Mouse (Mus musculus) stomach, embryonic 14.5 days (tissue): ENCODE measurements around the gene Grik1. TPM values are rescaled to one million over a fixed set of nuclear protein-coding genes. Genes with fewer than 3 reads are reported as not detected.

ENCODE experiments used
- ATAC-seq: fragments of 200-750 bp; cut with Nextera tagmentation; 2 replicates; pipeline ENCODE4 v1.8.0; 2017; ENCODE audit warnings: low read depth, moderate TSS enrichment; ENCODE audit not compliant: insufficient number of reproducible peaks, insufficient read depth, low FRiP score
- H3K27ac ChIP-seq: fragments of 300-500 bp; sonication (generic); 2 replicates; pipeline ENCODE4 v1.5.1; 2014; ENCODE audit warnings: mild to moderate bottlenecking, low read length, moderate library complexity, mixed read lengths
- H3K27me3 ChIP-seq: fragments of 300-500 bp; sonication (generic); 2 replicates; pipeline ENCODE4 v1.6.1; 2014; ENCODE audit warnings: low read length, control low read depth, mixed read lengths; ENCODE audit not compliant: control insufficient read depth, insufficient read depth
- H3K36me3 ChIP-seq: fragments of 300-500 bp; sonication (generic); 2 replicates; pipeline ENCODE4 v1.6.1; 2014; ENCODE audit warnings: mild to moderate bottlenecking, control low read depth, low read length, moderate library complexity, mixed read lengths; ENCODE audit not compliant: control insufficient read depth, insufficient read depth
- H3K4me1 ChIP-seq: fragments of 300-500 bp; sonication (generic); 2 replicates; pipeline ENCODE4 v1.6.1; 2014; ENCODE audit warnings: low read length, control low read depth, mixed read lengths; ENCODE audit not compliant: control insufficient read depth, insufficient read depth
- H3K4me2 ChIP-seq: fragments of 300-500 bp; sonication (generic); replicated peaks from 2 replicates; pipeline ENCODE4 v1.6.1; 2014; ENCODE audit warnings: low read depth, low read length, control low read depth
- H3K4me3 ChIP-seq: fragments of 300-500 bp; sonication (generic); 2 replicates; pipeline ENCODE4 v1.5.1; 2014; ENCODE audit warnings: low read depth, low read length, control low read depth
- H3K9ac ChIP-seq: fragments of 300-500 bp; sonication (generic); replicated peaks from 2 replicates; pipeline ENCODE4 v1.6.1; 2014; ENCODE audit warnings: low read depth, mild to moderate bottlenecking, control low read depth, low read length, moderate library complexity, mixed read lengths
- H3K9me3 ChIP-seq: fragments of 300-500 bp; sonication (generic); 2 replicates; pipeline ENCODE4 v1.6.1; 2016; ENCODE audit warnings: low read depth, low read length, control low read depth; ENCODE audit not compliant: control insufficient read depth
- WGBS: fragments of 180-500 bp; shearing (Covaris S2); extraction: QIAGEN DNeasy Blood & Tissue Kit; methylation state at CpG from one replicate; pipeline ENCODE4 v1.1.7; 2014; 5-methylcytosine and 5-hydroxymethylcytosine counted together
- polyA plus RNA-seq: library from polyadenylated mRNA; unstranded; fragments of >200 nt; fragmentation: Nextera tagmentation; extraction: Ambion mirVana; gene quantifications from 2 replicates; pipeline ENCODE4 v1.2.1, GENCODE M21; 2014

Grik1 gene
- polyA plus RNA-seq, 1 experiment from 2014 or later = 5.1 TPM

DNA sequence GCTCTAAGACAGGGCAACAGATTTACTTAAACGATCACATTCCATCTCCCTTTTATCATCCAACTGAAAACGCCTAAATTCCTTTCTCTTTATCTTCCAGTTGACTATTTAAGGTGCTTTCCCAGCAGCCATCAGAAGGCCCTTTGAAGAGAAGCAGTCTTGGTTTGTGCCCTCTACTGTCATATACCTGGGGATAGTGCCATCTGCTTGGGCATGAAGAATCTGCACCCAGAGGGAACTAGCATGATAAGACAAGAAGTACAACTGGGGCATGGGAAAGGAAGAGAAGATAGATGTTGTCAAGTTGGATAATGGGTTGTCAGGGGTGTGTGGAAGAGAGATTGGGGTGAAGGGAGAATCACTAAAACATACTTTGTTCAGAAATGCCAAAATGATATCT lies 157.1 kb downstream of the Grik1 start:
- Histone ChIP-seq H3K9ac (no peak overlapping the region), H3K27ac (no peak overlapping the region), H3K36me3 (no peaks in the 10 kb centered on the region), H3K27me3 (no peaks in the 10 kb centered on the region), H3K4me2 (no peak overlapping the region), H3K4me3 (no peak overlapping the region), H3K9me3 (no peaks in the 10 kb centered on the region), H3K4me1 (no peaks in the 10 kb centered on the region)
- ATAC-seq = no peak
- WGBS = 53% methylated on average over 2 of the region's 2 CpGs

DNA sequence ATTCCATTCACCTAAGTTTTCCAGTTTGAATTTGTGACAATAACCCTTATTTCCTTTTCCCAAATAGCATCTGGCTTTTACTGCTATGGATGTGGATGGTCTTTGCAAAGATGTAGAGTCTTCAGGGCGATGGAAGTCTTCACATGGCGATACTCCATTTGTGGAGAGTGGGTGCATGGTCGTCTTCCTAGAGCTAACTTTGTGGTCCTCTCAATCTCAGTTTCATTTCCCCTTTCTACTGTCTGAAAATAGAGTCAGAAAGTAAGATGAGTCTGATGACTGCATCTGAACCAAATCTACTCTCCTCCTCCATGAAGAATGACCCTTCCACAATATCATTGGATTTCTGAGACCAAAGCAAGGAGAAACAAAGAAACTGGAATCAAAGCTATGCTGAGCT lies 159.0 kb downstream of the Grik1 start:
- Histone ChIP-seq H3K9me3 (no peaks in the 10 kb centered on the region), H3K4me2 (no peak overlapping the region), H3K36me3 (no peaks in the 10 kb centered on the region), H3K27me3 (no peaks in the 10 kb centered on the region), H3K27ac (no peak overlapping the region), H3K4me1 (no peaks in the 10 kb centered on the region), H3K9ac (no peak overlapping the region), H3K4me3 (no peak overlapping the region)
- WGBS = 81% methylated on average over 3 of the region's 3 CpGs
- ATAC-seq = no peak

DNA sequence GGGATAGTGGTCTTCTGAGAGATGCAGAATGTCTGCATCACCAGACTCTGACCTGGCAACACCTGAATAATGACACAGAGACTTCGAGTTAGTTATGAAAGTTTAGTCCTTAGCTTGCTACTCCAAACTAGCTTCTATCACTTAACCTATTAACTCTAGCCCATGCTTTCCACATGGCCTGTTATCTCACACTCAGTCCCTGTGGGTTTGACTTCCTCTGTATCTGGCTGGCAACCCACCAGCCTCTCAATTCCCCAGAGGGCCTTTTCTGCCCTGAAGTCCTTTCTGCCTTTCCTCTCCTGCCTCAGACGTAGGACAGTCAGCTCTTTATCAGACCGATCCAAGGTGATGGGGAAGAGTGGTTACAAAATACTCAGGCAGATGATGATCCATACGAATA lies 165.0 kb downstream of the Grik1 start:
- 77% methylated on average over 4 of the region's 4 CpGs for whole genome bisulfite sequencing

DNA sequence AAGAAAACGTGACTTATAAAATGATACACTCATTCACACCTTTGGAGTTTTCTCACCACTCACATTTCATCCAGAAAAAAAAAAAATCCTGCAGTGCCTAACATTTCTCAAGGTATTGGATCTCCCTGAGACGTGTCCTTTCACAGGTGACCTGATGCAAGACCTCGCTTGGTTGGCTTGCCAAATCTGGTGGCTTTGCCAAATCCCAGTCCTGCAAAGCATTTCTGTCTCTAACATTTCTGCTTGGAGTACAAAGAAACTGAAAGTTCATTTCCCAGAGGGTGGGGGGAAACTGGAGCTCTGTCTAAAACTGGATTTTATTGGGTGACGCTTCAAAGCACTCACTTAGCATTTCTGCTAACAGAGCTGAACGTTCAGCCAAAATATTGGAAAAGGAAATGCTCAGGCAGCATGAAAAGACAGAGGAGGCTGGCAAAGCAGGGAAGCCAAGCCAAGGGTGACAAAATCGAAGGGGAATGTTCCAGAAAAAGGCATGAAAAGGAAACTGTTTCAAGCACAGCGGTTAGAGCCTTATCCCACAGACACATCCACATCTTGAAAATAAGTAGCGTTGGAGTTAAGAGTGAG lies 177.4 kb downstream of the Grik1 start:
- no peaks in the 10 kb centered on the region for H3K36me3 ChIP-seq
- WGBS = 76% methylated on average over 8 of the region's 8 CpGs
- H3K27me3 ChIP-seq = no peaks in the 10 kb centered on the region
- H3K27ac ChIP-seq = no peak overlapping the region
- no peak overlapping the region for H3K9ac ChIP-seq
- no peaks in the 10 kb centered on the region for H3K9me3 ChIP-seq
- no peak for ATAC-seq
- no peaks in the 10 kb centered on the region for H3K4me1 ChIP-seq
- no peak overlapping the region for H3K4me3 ChIP-seq
- H3K4me2 ChIP-seq = no peak overlapping the region

More for the DNA sequence above, 165.0 kb downstream of the Grik1 start:
- Histone ChIP-seq H3K9me3 (no peaks in the 10 kb centered on the region), H3K27ac (no peak overlapping the region), H3K27me3 (no peaks in the 10 kb centered on the region), H3K4me2 (no peak overlapping the region), H3K9ac (no peak overlapping the region), H3K4me1 (no peaks in the 10 kb centered on the region), H3K4me3 (no peak overlapping the region), H3K36me3 (no peaks in the 10 kb centered on the region)
- ATAC-seq = no peak

DNA sequence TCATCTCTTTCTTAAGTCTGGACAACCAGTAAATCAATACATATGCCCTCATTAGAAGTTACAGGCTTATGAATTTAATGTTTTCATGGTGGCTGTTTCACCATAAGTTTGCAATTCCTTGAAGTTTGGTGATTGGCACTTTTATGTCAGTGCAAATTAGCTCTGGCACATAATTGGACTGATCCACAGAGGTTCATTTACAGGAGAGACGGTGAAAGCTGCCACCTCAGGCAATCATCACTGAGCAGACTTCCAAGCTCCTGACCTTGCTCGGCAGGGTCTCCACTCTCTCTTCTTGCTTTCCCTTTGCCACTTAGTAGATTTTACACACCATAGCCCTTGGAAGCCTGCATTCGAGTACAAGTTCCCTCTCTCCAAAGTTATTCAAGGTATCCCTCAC lies 178.6 kb downstream of the Grik1 start:
- no peaks in the 10 kb centered on the region for H3K27me3 ChIP-seq
- no peak overlapping the region for H3K27ac ChIP-seq
- no peak overlapping the region for H3K4me2 ChIP-seq
- H3K9me3 ChIP-seq = no peaks in the 10 kb centered on the region
- no peak for ATAC-seq
- no peak overlapping the region for H3K9ac ChIP-seq
- no peaks in the 10 kb centered on the region for H3K36me3 ChIP-seq
- 67% methylated on average over 3 of the region's 3 CpGs for WGBS
- no peaks in the 10 kb centered on the region for H3K4me1 ChIP-seq
- no peak overlapping the region for H3K4me3 ChIP-seq

DNA sequence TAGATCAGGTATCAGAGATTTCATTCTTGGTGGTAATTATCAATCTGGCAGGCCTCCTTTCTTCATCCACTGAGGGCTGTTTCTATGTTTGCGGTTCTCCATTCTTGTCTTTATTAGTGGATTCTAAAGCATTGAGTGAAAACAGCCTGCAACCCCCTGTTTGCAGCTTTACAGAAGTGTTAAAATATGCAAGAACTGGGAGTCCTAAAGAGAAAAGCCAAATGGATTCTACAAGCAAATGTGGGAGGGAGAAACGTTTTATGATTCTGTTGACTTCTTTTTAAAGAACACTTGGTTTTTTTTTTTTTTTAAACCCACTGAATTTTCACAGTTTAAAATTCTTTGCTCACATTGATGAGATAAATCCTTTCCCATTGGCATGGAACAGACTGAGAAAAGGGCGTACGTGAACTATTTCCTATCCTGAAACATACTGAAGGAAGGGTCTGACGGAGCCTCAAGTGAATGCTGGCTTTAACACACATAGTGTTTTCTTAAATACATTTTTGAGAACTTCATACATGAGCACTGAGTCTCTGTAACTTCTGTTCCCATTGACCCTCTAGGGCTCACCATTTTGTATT lies 195.8 kb downstream of the Grik1 start:
- H3K4me1 ChIP-seq = no peaks in the 10 kb centered on the region
- no peak overlapping the region for H3K9ac ChIP-seq
- H3K9me3 ChIP-seq = no peaks in the 10 kb centered on the region
- no peak for ATAC-seq
- H3K36me3 ChIP-seq = no peaks in the 10 kb centered on the region
- H3K4me2 ChIP-seq = no peak overlapping the region
- H3K4me3 ChIP-seq = no peak overlapping the region
- 69% methylated on average over 5 of the region's 5 CpGs for WGBS
- H3K27me3 ChIP-seq = no peaks in the 10 kb centered on the region
- no peak overlapping the region for H3K27ac ChIP-seq

DNA sequence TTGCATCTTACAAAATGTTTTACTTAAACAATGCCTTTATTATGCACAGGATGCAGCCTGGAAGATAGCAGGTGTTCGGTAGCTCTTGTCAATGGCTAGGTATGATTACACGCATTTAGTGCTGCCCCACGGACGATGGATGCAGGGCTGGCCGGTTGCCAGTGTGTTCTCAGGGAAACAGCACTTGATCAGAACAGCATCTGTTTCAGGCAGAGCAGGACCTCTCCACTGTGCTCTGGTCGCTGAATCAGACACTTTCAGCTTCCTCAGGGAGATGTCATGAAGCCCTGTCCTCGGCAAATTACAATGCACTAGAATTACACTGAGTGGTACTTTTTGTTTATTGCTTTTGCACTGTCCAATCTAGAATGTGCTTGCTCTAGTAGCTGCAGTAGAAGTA lies 202.8 kb downstream of the Grik1 start:
- no peak for ATAC-seq
- H3K4me3 ChIP-seq = no peak overlapping the region
- WGBS = 63% methylated on average over 7 of the region's 7 CpGs

DNA sequence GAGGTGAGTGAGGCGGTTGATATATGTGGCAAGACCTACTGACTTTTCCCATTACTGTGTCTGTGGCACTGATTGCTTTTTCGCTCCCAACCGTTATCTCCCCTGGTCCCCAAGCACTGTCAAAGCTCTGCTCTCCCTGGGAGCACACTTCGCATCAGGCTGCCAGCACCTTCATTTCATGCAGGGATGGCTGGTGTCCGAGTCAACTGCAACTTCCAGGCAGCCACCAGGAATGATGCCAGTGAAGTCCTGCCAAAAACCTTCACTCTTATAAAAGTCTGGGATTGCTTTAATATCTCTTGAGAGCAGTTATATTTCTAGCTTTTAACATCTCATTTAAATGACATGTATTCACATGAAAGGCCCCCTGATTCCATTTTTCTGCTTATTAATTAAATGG lies 215.3 kb downstream of the Grik1 start:
- no peaks in the 10 kb centered on the region for H3K9me3 ChIP-seq
- H3K9ac ChIP-seq = no peak overlapping the region
- H3K4me3 ChIP-seq = no peak overlapping the region
- no peaks in the 10 kb centered on the region for H3K36me3 ChIP-seq
- H3K4me2 ChIP-seq = no peak overlapping the region
- no peak overlapping the region for H3K27ac ChIP-seq
- no peaks in the 10 kb centered on the region for H3K27me3 ChIP-seq
- no peaks in the 10 kb centered on the region for H3K4me1 ChIP-seq
- ATAC-seq = no peak
- 79% methylated on average over 5 of the region's 5 CpGs for WGBS

More for the DNA sequence above, 202.8 kb downstream of the Grik1 start:
- Histone ChIP-seq H3K9me3 (no peaks in the 10 kb centered on the region), H3K27ac (no peak overlapping the region), H3K4me1 (no peaks in the 10 kb centered on the region), H3K36me3 (no peaks in the 10 kb centered on the region), H3K9ac (no peak overlapping the region), H3K27me3 (no peaks in the 10 kb centered on the region), H3K4me2 (no peak overlapping the region)

DNA sequence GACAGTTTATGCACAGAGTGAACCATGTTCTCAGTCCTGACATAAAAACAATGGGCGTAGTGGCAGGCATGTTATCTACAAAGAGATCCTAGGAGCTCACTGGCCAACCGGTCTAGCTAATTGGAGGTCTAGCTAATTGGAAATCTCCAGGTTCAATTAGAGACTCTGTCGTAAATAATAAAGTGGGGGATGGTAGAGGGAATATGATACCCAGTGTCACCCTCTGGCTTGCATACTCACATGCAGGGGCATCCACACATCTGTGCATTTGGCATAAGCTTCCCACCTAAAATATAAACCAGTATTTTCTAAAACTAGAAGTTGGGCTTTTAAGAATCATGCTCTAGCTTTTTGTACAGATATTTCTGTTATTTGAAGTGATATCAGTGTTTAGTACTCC lies 229.1 kb downstream of the Grik1 start:
- Histone ChIP-seq H3K27ac (no peak overlapping the region), H3K4me3 (no peak overlapping the region), H3K4me2 (no peak overlapping the region), H3K4me1 (no peaks in the 10 kb centered on the region), H3K9ac (no peak overlapping the region), H3K36me3 (no peaks in the 10 kb centered on the region), H3K27me3 (no peaks in the 10 kb centered on the region), H3K9me3 (no peaks in the 10 kb centered on the region)
- 84% methylated on average over 3 of the region's 3 CpGs for WGBS
- ATAC-seq = no peak
